Mouse (Mus musculus) embryonic facial prominence, embryonic 12.5 days (tissue): ENCODE results near the gene Kremen2. TPM values are rescaled to one million over a fixed set of nuclear protein-coding genes. Genes with fewer than 3 reads are reported as not detected.

Experiments used
- ATAC-seq: fragments of 200-750 bp; cut with Nextera tagmentation; 2 replicates; pipeline ENCODE4 v1.8.0; 2017; ENCODE audit not compliant: insufficient number of reproducible peaks, insufficient read depth, low FRiP score, low TSS enrichment
- H3K27ac ChIP-seq: fragments of 300-500 bp; sonication (generic); 2 replicates; pipeline ENCODE4 v1.5.1; 2016; ENCODE audit warnings: mild to moderate bottlenecking
- H3K27me3 ChIP-seq: fragments of 300-500 bp; sonication (generic); 2 replicates; pipeline ENCODE4 v1.6.1; 2016; ENCODE audit warnings: mild to moderate bottlenecking, moderate library complexity
- H3K36me3 ChIP-seq: fragments of 300-500 bp; sonication (generic); 2 replicates; pipeline ENCODE4 v1.6.1; 2016; ENCODE audit warnings: mild to moderate bottlenecking
- H3K4me1 ChIP-seq: fragments of 300-500 bp; sonication (generic); 2 replicates; pipeline ENCODE4 v1.6.1; 2016
- H3K4me2 ChIP-seq: fragments of 300-500 bp; sonication (generic); replicated peaks from 2 replicates; pipeline ENCODE4 v1.6.1; 2016; ENCODE audit warnings: mild to moderate bottlenecking, moderate library complexity
- H3K4me3 ChIP-seq: fragments of 300-500 bp; sonication (generic); 2 replicates; pipeline ENCODE4 v1.5.1; 2016; ENCODE audit warnings: mild to moderate bottlenecking
- H3K9ac ChIP-seq: fragments of 300-500 bp; sonication (generic); 2 replicates; pipeline ENCODE4 v1.6.1; 2016; ENCODE audit warnings: mild to moderate bottlenecking, moderate library complexity
- H3K9me3 ChIP-seq: fragments of 300-500 bp; sonication (generic); 2 replicates; pipeline ENCODE4 v1.6.1; 2016; ENCODE audit warnings: mild to moderate bottlenecking, moderate library complexity
- WGBS: fragments of 180-500 bp; shearing (Covaris S2); methylation state at CpG from one replicate; pipeline ENCODE4 v1.1.7; 2016; 5-methylcytosine and 5-hydroxymethylcytosine counted together
- polyA plus RNA-seq: library from polyadenylated mRNA; unstranded; fragments of >200 nt; fragmentation: Nextera tagmentation; extraction: Ambion mirVana; gene quantifications from 2 replicates; pipeline ENCODE4 v1.2.1, GENCODE M21; 2016

Kremen2 gene
- polyA plus RNA-seq, 1 experiment from 2014 or later = 23.4 TPM

- Histone ChIP-seq H3K4me3 (no peak overlapping the region), H3K36me3 (peaks cover 93% of the 10 kb centered on the region), H3K27ac (no peak overlapping the region), H3K9me3 (no peaks in the 10 kb centered on the region), H3K27me3 (no peaks in the 10 kb centered on the region), H3K9ac (no peak overlapping the region), H3K4me2 (no peak overlapping the region), H3K4me1 (no peaks in the 10 kb centered on the region)
- 94% methylated on average over 9 of the region's 9 CpGs for WGBS
- no peak for ATAC-seq
Observed at GRCm38 (mm10) chr17:23757581-23757980, 11.9 kb upstream of the Kremen2 start.

DNA sequence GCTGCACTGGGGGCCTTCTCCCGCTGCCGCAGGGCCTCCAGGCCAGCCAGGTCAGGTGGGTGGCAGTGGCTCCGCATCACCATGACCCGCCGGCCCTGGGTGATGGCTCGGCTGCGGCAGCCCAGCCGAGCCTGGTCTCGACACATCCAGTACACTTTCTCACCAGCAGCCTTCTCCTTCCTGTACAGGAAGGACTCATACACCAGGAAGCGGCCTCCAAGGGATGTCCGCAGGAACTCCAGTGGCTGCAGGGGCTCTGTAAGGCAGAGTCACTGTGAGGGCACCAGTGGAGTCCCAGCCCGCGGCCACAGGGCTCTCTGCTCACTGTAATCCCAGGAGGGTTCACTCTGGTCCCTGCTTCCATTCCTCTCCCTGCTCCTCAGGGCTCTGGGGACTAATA lies 10.1 kb upstream of the Kremen2 start:
- Histone ChIP-seq H3K36me3 (peaks cover 90% of the 10 kb centered on the region), H3K27ac (no peak overlapping the region)
- ATAC-seq = no peak

DNA sequence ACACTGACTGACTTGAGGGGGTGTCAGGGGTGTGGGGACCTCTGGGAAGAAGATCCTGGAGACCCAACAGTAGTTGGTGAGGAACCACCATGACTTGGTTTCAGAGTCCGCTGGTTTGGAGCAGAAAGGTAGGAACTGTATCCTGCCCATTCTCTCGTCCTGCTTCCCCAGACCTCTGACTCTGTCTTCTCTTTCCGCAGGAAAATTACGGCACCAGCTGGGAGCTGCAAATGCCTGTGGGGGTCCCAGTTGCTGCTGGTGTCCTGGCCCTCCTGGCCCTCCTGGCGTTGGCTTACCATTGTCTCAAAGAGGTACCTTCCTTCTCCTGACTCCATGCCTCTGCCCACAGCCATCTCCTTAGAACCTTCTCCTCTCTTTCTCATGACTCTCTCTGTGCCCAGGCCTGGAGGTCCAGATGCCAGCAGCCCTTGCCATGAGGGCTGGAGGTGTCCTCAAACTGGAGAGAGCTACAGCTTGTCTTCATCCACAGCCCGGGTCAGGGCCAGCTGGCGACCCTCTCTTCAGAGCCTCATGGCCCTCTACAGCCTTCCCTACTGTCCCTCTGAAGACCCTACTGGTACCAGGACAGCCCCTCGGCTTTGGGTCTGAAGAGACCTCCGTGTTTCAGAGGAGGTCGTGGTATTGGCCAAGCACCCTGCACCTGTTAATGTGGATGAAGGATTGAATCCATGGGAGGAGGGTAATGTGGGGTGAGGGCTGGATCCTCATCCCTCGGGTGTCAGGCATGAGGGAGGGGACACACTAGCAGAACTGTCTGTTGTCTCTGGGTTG lies 4.0 kb upstream of the Kremen2 start:
- no peak for ATAC-seq
- H3K9ac ChIP-seq = no peak overlapping the region
- no peak overlapping the region for H3K4me2 ChIP-seq
- WGBS = 78% methylated on average over 11 of the region's 11 CpGs
- H3K4me3 ChIP-seq = no peak overlapping the region
- peaks cover 33% of the 10 kb centered on the region for H3K36me3 ChIP-seq
- no peaks in the 10 kb centered on the region for H3K9me3 ChIP-seq
- H3K27ac ChIP-seq = no peak overlapping the region
- H3K4me1 ChIP-seq = peaks cover 17% of the 10 kb centered on the region
- peaks cover 33% of the 10 kb centered on the region for H3K27me3 ChIP-seq

More for the DNA sequence above, 10.1 kb upstream of the Kremen2 start:
- H3K4me2 ChIP-seq = no peak overlapping the region
- no peak overlapping the region for H3K4me3 ChIP-seq
- WGBS = 86% methylated on average over 13 of the region's 13 CpGs
- H3K4me1 ChIP-seq = no peaks in the 10 kb centered on the region
- H3K9me3 ChIP-seq = no peaks in the 10 kb centered on the region
- no peak overlapping the region for H3K9ac ChIP-seq
- no peaks in the 10 kb centered on the region for H3K27me3 ChIP-seq

DNA sequence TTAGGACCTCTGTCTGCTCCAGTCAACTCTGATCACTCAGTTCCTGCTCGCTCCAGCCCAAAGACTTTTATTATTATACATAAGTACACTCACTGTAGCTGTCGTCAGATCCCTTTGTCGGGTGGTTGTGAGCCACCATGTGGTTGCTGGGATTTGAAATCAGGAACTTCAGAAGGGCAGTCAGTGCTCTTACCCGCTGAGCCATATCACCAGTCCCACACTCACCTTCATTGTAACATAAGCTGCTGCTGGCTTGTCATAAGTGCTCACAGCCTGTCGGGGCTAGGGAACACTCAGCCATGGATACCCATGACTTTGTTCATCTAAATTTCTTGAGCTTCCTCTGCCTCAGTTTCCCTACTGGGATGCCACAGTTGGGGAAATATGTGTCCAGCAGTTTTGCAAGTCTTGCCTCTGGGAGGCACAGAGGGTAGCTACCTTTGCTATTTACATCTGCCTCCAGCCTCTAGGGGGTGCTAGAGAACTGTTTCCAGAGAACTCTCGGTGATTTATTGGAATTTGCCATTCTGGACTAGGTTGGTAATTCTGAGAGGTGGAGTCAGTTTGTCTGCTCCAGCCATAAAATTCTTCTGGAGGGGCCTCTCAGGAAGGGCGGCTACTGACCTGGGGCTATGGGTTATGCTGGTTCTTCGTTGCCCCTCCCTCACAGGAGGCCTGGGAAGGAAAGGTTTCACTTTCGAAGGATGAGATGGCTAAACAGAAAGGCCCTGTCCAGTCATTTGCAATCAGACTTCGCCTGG lies 3.2 kb upstream of the Kremen2 start:
- no peak overlapping the region for H3K9ac ChIP-seq
- peaks cover 41% of the 10 kb centered on the region for H3K27me3 ChIP-seq
- no peak for ATAC-seq
- peaks cover 18% of the 10 kb centered on the region for H3K4me1 ChIP-seq
- H3K4me2 ChIP-seq = no peak overlapping the region
- no peak overlapping the region for H3K4me3 ChIP-seq
- H3K9me3 ChIP-seq = no peaks in the 10 kb centered on the region
- no peak overlapping the region for H3K27ac ChIP-seq
- H3K36me3 ChIP-seq = peaks cover 27% of the 10 kb centered on the region
- WGBS = 33% methylated on average over 10 of the region's 10 CpGs

DNA sequence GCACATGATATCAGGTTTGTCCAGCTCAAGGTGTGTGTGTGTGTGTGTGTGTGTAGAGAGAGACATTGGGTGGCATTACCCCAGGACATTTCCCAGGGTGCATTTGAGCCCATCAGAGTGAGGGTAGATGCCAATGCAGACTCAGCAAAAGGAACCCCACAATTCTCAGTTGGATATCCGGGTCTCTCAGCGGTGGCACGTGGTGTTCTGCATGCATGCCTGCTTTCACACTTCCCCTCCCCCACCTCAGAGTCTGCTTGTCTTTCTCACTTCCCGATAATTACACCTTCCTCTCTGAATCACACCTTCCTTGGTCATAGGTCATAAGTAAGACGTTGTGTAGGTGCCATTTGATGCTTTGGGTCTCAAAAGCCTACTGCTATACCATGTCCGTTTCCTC lies 2.4 kb upstream of the Kremen2 start:
- WGBS = 51% methylated on average over 6 of the region's 6 CpGs
- ATAC-seq = no peak

DNA sequence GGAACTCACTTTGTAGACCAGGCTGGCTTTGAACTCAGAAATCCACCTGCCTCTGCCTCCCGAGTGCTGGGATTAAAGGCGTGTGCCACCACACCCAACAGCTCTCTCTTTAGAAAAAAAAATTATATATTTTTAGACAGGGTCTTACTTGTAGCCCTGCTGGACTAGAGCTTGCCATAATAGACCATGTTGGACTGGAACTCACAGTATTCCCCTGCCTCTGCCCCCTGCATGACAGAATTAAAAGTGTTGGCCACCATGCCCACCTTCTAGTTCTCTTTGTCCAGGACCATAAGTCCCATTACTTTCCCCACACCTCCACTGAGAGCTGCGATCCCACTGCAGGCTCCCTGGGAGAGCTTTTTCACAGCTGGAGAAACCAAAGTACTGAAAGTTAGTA lies 1.8 kb upstream of the Kremen2 start:
- Histone ChIP-seq H3K9ac (no peak overlapping the region), H3K9me3 (no peaks in the 10 kb centered on the region), H3K4me2 (no peak overlapping the region), H3K4me1 (peaks cover 18% of the 10 kb centered on the region), H3K36me3 (peaks cover 13% of the 10 kb centered on the region), H3K27me3 (peaks cover 55% of the 10 kb centered on the region), H3K4me3 (no peak overlapping the region), H3K27ac (no peak overlapping the region)
- WGBS = 77% methylated on average over 3 of the region's 3 CpGs
- no peak for ATAC-seq

More for the DNA sequence above, 2.4 kb upstream of the Kremen2 start:
- Histone ChIP-seq H3K9me3 (no peaks in the 10 kb centered on the region), H3K9ac (no peak overlapping the region), H3K27ac (no peak overlapping the region), H3K27me3 (peaks cover 49% of the 10 kb centered on the region), H3K4me3 (no peak overlapping the region), H3K4me2 (no peak overlapping the region), H3K36me3 (peaks cover 19% of the 10 kb centered on the region), H3K4me1 (peaks cover 18% of the 10 kb centered on the region)

DNA sequence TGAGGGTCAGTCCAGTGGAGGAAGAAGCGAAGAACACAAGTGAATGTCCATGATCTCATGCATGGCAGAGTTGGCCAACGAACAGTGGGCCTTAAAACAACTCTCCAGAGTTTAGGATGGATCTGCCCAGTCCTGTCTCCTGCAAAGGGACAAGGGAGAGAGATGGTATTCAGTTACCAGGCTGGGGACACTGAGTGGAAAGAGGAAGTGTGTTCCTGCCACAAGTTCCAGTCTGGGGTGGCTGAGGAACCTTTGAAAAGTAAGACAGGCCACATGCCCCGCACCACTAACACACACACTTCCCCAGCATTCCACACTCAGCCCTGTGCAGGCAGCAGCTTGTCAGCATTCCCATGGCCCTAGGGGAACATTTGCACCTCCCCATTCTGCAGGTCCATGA lies 1.1 kb upstream of the Kremen2 start:
- no peak overlapping the region for H3K9ac ChIP-seq
- H3K27ac ChIP-seq = no peak overlapping the region
- peaks cover 62% of the 10 kb centered on the region for H3K27me3 ChIP-seq
- H3K4me2 ChIP-seq = no peak overlapping the region
- no peaks in the 10 kb centered on the region for H3K9me3 ChIP-seq
- ATAC-seq = no peak
- H3K4me1 ChIP-seq = peaks cover 21% of the 10 kb centered on the region
- WGBS = 77% methylated on average over 3 of the region's 3 CpGs
- H3K4me3 ChIP-seq = no peak overlapping the region
- peaks cover 6% of the 10 kb centered on the region for H3K36me3 ChIP-seq

DNA sequence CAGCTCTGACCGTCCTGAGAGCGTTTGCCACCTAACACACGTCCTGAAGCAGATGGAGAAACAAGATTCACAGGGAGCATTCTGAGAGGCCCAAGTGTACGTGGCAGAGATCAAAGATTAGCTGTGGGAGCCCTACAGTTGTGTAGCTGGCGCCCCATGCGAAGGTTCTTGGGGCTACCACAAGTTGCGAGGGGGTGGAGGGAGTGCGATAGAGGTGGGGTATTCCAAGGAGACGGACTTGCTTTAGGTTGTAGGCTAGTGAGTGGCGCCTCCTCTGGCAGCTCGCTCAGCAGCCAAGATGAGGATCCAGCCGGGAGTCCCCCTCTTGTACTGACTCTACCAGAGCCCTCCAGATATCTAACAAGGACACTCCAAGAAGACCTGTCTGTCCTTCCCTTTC lies 678 bp upstream of the Kremen2 start:
- no peak for ATAC-seq
- 2% methylated on average over 12 of the region's 12 CpGs for WGBS
- Histone ChIP-seq H3K9me3 (no peaks in the 10 kb centered on the region), H3K4me3 (peak overlapping the region; percentile 36; the same call in 1 of the 2 replicates), H3K4me2 (peak overlapping the region; percentile 55), H3K27me3 (peaks cover 66% of the 10 kb centered on the region), H3K36me3 (peaks cover 2% of the 10 kb centered on the region; the same call in 1 of the 2 replicates), H3K4me1 (peaks cover 21% of the 10 kb centered on the region), H3K27ac (no peak overlapping the region), H3K9ac (0 out of 2 replicates have a peak overlapping the region, but pooled peaks have one; percentile 24)

GRCm38 (mm10) chr17:23744651-23745050 lies 982 bp downstream of the Kremen2 start:
- H3K9me3 ChIP-seq = no peaks in the 10 kb centered on the region
- H3K4me1 ChIP-seq = peaks cover 21% of the 10 kb centered on the region
- WGBS = 2% methylated on average over 14 of the region's 14 CpGs
- H3K4me3 ChIP-seq = peak overlapping the region; percentile 36
- no peaks in the 10 kb centered on the region for H3K36me3 ChIP-seq
- peak overlapping the region; percentile 29; the same call in 1 of the 2 replicates for H3K9ac ChIP-seq
- ATAC-seq = no peak
- H3K27me3 ChIP-seq = peaks cover 76% of the 10 kb centered on the region
- no peak overlapping the region for H3K27ac ChIP-seq
- peak overlapping the region; percentile 55 for H3K4me2 ChIP-seq

- ATAC-seq = no peak
- no peaks in the 10 kb centered on the region for H3K36me3 ChIP-seq
- peaks cover 27% of the 10 kb centered on the region for H3K4me1 ChIP-seq
- H3K9me3 ChIP-seq = no peaks in the 10 kb centered on the region
- 17% methylated on average over 8 of the region's 8 CpGs for WGBS
- H3K27ac ChIP-seq = no peak overlapping the region
- H3K27me3 ChIP-seq = peaks cover 82% of the 10 kb centered on the region
- H3K9ac ChIP-seq = no peak overlapping the region
- peak overlapping the region; percentile 55; the same call in 1 of the 2 replicates for H3K4me2 ChIP-seq
- H3K4me3 ChIP-seq = peak overlapping the region; percentile 36; the same call in 1 of the 2 replicates
Observed at GRCm38 (mm10) chr17:23744076-23744475, 1.6 kb downstream of the Kremen2 start.

DNA sequence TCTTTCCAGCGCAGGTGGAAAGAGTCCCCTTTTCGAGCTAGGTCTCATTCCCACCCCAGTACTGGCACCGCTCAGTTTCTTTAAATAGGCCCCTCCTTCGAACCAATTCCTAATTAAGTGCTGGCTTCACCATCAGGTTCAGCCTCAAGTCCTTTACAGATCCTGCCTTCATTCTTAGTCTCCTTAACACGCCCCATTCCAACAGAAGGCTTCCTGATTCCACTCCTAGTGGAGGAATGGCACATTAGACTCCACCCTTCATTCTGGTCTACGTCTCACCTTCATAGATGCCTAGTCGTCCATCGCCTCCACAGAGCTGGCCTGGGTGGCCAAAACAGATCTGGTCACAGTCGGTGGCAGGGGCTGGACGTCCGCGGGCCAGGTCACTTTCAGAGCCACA lies 2.7 kb downstream of the Kremen2 start:
- WGBS = 57% methylated on average over 12 of the region's 12 CpGs

More for the DNA sequence above, 2.7 kb downstream of the Kremen2 start:
- Histone ChIP-seq H3K36me3 (no peaks in the 10 kb centered on the region), H3K27ac (no peak overlapping the region), H3K9ac (no peak overlapping the region), H3K9me3 (no peaks in the 10 kb centered on the region), H3K4me1 (peaks cover 31% of the 10 kb centered on the region), H3K27me3 (peaks cover 91% of the 10 kb centered on the region), H3K4me2 (peak overlapping the region; percentile 38; the same call in 1 of the 2 replicates), H3K4me3 (peak overlapping the region; percentile 24)
- ATAC-seq = no peak
